Mouse (Mus musculus): ENCODE results near the gene Crebrf. TPM values are rescaled to one million over a fixed set of nuclear protein-coding genes. Genes with fewer than 3 reads are reported as not detected.

The Crebrf gene
- polyA plus RNA-seq, 1 experiment from 2014 or later, result 10.1 TPM

DNA sequence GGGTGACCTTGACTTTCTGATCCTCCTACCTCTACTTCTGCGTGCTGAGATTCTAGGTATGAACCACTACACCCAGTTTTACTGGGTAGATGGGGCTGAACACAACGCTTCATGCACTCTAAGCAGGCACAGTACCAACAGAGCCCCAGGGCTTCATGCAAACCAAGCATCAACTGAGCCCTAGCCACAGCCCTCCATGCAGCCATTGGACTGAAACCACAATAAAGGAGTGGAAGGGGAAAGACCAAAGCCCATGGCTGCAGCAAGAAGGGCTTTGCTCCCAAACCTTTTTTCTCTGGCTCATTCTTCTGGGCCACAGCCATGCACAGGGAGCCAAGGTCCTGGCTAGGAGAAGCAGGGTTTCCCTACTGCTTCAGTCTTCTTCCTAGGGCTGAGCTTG, 97.2 kb downstream of the Crebrf start:
- 78% methylated on average over 2 of the region's 2 CpGs for WGBS

DNA sequence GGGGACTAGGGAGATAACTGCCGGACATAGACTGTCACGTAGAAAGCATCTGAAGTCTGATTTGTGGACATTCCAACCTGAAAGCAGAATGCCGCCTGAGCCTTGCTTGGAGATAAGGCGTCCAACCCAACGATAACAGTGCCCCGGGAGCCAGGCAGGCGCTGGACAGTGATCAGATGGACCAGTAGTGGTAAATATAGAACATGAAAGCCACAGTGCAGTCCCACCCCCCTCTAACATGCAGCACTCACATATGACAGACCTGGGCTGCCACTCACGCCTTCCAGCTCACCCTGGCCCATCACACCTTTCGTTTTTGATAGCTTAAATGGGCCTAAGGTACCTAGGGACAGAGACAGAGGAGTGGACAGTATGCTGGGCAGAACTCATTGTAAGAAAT, 98.0 kb downstream of the Crebrf start:
- no peak for ATAC-seq (ENCODE audit: insufficient read depth, low FRiP score, low read depth)
- Histone ChIP-seq H3K4me2 (no peak overlapping the region), H3K27ac (no peak overlapping the region), H3K36me3 (no peaks in the 10 kb centered on the region), H3K9ac (no peak overlapping the region), H3K4me1 (no peaks in the 10 kb centered on the region), H3K27me3 (replicated peaks) (no peaks in the 10 kb centered on the region), H3K4me3 (replicated peaks) (no peak overlapping the region), H3K9me3 (no peaks in the 10 kb centered on the region)
- 63% methylated on average over 9 of the region's 9 CpGs for WGBS

More for the DNA sequence above, 97.2 kb downstream of the Crebrf start:
- H3K4me1 ChIP-seq, result no peaks in the 10 kb centered on the region
- H3K4me3 ChIP-seq (replicated peaks), result no peak overlapping the region
- H3K27me3 ChIP-seq (replicated peaks), result no peaks in the 10 kb centered on the region
- no peak overlapping the region for H3K27ac ChIP-seq
- ATAC-seq (ENCODE audit: insufficient read depth, low FRiP score, low read depth), result no peak
- H3K9me3 ChIP-seq, result no peaks in the 10 kb centered on the region
- no peak overlapping the region for H3K4me2 ChIP-seq
- no peak overlapping the region for H3K9ac ChIP-seq
- H3K36me3 ChIP-seq, result no peaks in the 10 kb centered on the region

DNA sequence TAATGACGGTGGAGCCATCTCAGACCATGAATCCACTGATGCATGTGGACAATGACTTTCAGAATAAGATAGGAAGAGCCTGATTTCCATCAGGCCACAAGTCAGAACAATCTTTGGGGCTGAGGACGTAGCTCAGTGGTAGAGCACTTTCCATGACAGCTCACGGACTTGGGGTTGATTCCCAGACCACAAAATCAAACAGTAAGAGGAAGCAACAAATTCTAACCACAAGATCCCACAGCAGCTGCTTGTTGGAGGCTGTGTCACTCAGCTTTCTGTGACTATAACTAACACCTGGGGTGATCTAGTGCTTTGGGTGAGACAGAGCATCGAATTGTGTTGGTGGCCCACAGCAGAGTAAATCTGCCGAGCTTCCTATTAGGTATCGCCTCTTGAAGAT, 101.4 kb downstream of the Crebrf start:
- no peak overlapping the region for H3K27ac ChIP-seq
- no peak overlapping the region for H3K4me3 ChIP-seq (replicated peaks)
- no peaks in the 10 kb centered on the region for H3K36me3 ChIP-seq
- H3K9me3 ChIP-seq, result no peaks in the 10 kb centered on the region
- no peak for ATAC-seq (ENCODE audit: insufficient read depth, low FRiP score, low read depth)
- no peaks in the 10 kb centered on the region for H3K27me3 ChIP-seq (replicated peaks)
- no peaks in the 10 kb centered on the region for H3K4me1 ChIP-seq
- 78% methylated on average over 6 of the region's 6 CpGs for WGBS
- H3K9ac ChIP-seq, result no peak overlapping the region
- H3K4me2 ChIP-seq, result no peak overlapping the region

DNA sequence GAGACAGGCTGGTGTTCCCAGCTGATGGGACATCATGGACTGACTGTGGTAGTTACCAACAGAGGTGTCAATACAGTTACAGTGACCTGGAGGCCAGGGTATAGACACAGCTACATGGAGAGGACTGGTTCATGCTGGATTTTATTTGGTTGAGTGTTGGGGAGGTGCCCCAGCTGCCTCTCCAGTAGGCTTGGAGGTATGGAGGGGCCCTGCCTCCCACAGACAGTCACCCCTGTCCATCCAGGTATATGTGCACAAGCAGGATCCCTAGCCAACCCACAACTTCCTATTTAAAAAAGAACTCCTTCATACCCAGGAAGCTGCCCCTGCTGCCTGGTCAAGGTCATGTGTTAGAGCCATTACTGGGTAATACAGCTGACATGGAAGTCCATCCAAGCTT, 102.3 kb downstream of the Crebrf start:
- H3K4me1 ChIP-seq, result no peaks in the 10 kb centered on the region
- no peak for ATAC-seq (ENCODE audit: insufficient read depth, low FRiP score, low read depth)
- no peak overlapping the region for H3K9ac ChIP-seq
- no peak overlapping the region for H3K4me2 ChIP-seq
- no peak overlapping the region for H3K4me3 ChIP-seq (replicated peaks)
- no peaks in the 10 kb centered on the region for H3K9me3 ChIP-seq
- H3K27me3 ChIP-seq (replicated peaks), result no peaks in the 10 kb centered on the region
- no peak overlapping the region for H3K27ac ChIP-seq
- H3K36me3 ChIP-seq, result no peaks in the 10 kb centered on the region

DNA sequence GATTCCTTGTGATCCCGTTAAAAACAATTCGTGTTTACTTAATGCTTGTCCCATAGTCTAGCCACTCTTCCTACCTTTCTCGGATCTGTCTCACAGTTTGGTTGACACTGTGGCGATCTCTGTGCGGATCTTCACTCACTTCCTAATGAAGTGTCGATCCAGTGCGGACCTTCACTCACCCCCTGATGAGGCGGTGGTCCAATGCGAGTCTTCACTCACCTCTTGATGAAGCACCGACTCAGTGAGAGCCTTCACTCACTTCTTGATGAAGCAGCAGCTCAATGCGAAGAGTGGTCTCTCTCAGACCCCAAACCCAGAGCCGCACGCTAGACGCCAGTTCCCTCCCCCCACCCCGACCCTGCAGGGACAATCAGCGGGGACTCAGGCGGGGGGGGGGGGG, 110.7 kb downstream of the Crebrf start:
- H3K4me2 ChIP-seq, result no peak overlapping the region
- no peak overlapping the region for H3K27ac ChIP-seq
- no peak overlapping the region for H3K9ac ChIP-seq
- 0 out of 2 replicates have a peak, but pooled peaks cover 13% of the 10 kb centered on the region for H3K27me3 ChIP-seq (replicated peaks)
- no peak overlapping the region for H3K4me3 ChIP-seq (replicated peaks)
- H3K9me3 ChIP-seq, result no peaks in the 10 kb centered on the region
- no peaks in the 10 kb centered on the region for H3K36me3 ChIP-seq
- WGBS, result 66% methylated on average over 15 of the region's 17 CpGs
- no peaks in the 10 kb centered on the region for H3K4me1 ChIP-seq
- ATAC-seq (ENCODE audit: insufficient read depth, low FRiP score, low read depth), result no peak

Other genes with a start within 250 kb of the Crebrf start
- 106 and 113 TPM in 2 replicates for gene Ergic1, start 154.2 kb upstream of the Crebrf start, polyA plus RNA-seq (2015; fragmentation: Nextera tagmentation; extraction: Ambion mirVana)
- 15.8 and 19.3 TPM in 2 replicates for gene Dusp1, start 153.5 kb upstream of the Crebrf start, polyA plus RNA-seq (2015; fragmentation: Nextera tagmentation; extraction: Ambion mirVana)
- gene Atp6v0e, start 52.4 kb upstream of the Crebrf start, polyA plus RNA-seq (2015; fragmentation: Nextera tagmentation; extraction: Ambion mirVana), result 231 and 255 TPM in 2 replicates
- gene Bnip1, start 65.4 kb downstream of the Crebrf start, polyA plus RNA-seq (2015; fragmentation: Nextera tagmentation; extraction: Ambion mirVana), result 42.9 and 45.5 TPM in 2 replicates
- 9.2 and 15.4 TPM in 2 replicates for gene Nkx2-5, start 129.4 kb downstream of the Crebrf start, polyA plus RNA-seq (2015; fragmentation: Nextera tagmentation; extraction: Ambion mirVana)
- gene Kifc5b, start 201.4 kb downstream of the Crebrf start, polyA plus RNA-seq (2015; fragmentation: Nextera tagmentation; extraction: Ambion mirVana), result 6.1 and 7.6 TPM in 2 replicates
- gene Phf1, start 217.4 kb downstream of the Crebrf start, polyA plus RNA-seq (2015; fragmentation: Nextera tagmentation; extraction: Ambion mirVana), result 8.5 and 8.7 TPM in 2 replicates
- gene Cuta, start 223.9 kb downstream of the Crebrf start, polyA plus RNA-seq (2015; fragmentation: Nextera tagmentation; extraction: Ambion mirVana), result 179 and 191 TPM in 2 replicates
- gene Syngap1, start 225.6 kb downstream of the Crebrf start, polyA plus RNA-seq (2015; fragmentation: Nextera tagmentation; extraction: Ambion mirVana), result 2.0 and 2.2 TPM in 2 replicates